Mouse (Mus musculus) v-Abl transformed pro-B cells (cell line): ENCODE results near the gene Cped1.

Experiments
- in situ Hi-C, 2 experiments: fragments of 400-800 bp; cut with MboI; formaldehyde crosslinking; loops; one replicate each; pipeline ENCODE4 v1.15.1; 2025; ENCODE audit not compliant: unreplicated experiment in 2 of 2

Gene Cped1

DNA sequence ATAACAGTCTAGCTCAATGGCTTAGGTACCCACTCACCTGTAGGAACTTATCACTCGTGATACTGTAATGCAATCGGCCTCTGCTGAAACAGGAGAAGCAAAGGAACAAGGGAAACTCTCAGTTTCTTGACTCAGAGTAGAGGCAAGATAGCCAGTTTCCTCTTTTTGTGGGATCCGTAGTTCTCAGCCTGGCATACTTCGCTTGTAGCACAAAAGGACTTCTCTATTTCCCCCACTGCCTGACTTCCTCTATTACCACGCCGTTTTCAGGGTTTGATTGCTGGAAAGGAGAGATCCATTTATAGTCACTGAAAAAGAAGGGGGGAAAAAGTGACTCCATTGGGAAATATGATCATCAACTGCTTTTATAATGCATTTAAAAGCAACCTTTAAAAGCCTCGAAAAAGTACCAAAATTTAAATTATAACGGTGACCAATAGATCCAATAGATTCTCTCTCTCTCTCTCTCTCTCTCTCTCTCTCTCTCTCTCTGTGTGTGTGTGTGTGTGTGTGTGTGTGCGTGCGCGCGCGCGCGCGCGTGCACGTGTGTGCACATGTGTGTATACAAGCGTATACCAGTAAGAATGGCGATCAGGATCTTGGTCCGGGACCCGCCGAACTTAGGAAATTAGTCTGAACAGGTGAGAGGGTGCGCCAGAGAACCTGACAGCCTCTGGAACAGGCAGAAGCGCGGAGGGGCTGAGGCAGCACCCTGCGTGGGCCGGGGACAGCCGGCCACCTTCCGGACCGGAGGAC is 139.0 kb downstream of the Cped1 start:
- in situ Hi-C loops = loop anchor here (5.0 to 25.0 kb wide), 5 partner anchors 198 to 1333 kb away; partner anchors contain the start of gene Aass (in 1 of the 2)

DNA sequence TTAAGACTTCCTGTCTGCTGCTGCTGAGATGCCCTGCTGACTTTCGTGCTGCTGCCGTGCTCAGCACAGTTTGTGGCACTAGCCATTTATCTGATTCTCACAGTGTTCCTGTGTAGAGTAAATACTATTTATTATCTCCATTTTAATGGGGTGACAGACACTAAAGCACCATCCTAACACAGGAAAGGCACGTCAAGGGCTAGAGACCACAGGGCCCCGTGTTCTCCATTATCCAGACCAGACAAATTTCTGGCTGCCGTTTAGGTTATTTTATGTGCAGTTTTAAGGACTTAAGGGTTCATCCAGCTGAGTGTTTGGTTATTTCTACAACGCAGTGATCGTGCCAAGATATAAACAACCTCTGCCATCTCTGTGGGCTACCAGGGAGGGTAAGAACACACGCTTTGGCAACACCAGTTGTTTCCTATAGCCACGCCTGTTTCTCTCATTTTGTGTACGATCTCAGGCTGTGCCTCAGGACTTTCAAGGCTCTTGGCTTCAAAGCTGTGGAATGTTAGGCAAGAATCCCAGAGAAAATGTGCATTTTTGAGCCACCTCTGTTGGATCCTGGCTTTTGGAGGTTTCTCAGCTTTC is 149.4 kb downstream of the Cped1 start:
- in situ Hi-C loops = no loop called here

DNA sequence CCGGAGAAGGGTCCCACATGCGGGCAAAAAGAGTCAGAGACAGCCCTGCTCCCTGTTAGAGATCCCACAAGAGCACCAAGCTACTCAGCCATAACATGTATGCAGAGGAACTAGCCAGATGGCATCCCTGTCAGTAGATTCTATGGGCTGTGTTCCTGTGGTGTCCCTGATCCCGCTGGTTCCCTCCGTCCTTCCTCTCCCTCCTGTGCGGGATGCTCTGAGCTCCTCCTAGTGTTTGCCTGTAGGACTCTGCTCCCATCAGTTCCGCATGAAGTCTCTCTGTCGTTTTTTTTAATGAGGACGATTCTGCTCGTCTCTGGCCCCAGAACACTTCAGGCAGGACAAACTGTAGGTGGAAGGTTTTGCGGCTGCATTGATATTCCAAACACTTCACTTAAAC is 151.1 kb downstream of the Cped1 start:
- in situ Hi-C loops = no loop called here

DNA sequence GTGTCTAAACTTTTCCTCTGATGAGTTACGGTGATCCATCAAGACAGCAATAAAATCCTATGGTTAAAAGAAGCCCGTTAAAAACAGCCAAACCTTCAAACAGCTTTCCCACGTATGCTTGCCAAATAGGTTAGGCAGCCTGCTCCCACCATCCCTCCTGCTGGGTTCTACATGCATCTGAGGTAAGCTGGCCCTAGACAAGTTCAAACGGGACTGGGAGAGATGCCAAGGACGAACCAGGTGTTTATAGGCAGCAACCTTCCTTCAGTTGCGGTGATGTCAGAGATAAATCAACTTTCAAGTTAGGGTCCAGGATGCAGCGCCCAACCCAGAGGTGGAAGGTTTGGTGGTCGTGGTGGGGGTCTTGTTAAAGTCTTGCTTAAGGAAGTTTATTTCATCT is 155.1 kb downstream of the Cped1 start:
- in situ Hi-C loops = no loop called here

DNA sequence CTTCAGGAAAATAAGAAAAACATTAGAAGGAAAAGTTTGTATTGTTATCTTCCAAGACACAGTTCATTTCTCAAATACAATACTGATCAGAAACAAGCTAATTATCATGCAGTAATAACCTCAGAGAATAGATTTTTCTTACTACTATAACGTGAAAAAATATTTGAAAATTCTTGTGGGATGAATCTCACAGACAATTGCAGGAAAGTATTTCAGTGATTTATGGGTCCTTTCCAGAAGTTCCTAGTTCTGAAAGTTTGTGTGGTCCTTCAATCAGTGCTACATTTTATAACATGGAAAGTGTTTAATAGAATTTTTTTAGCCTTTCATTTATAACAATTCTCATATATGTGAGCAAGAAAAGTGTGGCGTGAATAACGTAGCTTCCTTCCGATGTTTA is 161.5 kb downstream of the Cped1 start:
- in situ Hi-C loops = no loop called here

DNA sequence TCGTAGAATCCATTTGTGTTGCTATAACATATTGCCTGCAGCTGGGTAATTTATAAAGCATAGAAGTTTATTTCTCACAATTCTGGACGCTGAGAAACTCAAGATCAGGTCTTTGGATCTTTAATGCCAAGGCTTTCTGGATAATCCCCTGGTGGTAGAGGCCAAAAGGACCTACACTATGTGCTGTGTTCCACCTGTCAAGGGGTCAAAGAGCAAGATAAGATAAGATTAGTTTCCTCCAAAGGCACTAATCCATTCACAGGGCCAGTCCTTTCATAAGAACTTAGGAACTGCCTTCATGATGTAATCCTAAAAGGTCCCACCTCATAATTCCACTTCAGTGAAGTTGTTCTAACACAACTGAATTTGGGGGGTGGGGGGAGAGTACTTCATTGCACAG is 162.8 kb downstream of the Cped1 start:
- in situ Hi-C loops = no loop called here

DNA sequence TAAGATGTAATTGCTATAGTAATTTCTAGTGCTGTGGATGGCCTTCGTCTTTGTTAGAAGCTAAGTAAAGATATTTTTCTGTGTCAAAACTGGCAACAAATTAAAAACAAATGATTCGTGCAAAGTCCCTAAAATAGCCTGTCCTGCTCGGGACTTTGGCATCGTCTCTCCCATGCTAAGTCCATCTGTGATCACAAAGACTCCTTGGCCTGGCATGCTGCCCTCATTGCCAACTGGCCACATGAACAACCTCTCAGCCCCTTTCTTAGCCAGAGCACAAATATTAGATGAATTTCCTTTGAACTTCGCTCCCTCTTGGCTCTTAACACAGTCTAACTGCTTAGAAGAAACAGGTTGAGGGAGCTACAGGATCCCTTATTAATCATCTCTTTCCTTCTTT is 171.7 kb downstream of the Cped1 start:
- in situ Hi-C loops = no loop called here

DNA sequence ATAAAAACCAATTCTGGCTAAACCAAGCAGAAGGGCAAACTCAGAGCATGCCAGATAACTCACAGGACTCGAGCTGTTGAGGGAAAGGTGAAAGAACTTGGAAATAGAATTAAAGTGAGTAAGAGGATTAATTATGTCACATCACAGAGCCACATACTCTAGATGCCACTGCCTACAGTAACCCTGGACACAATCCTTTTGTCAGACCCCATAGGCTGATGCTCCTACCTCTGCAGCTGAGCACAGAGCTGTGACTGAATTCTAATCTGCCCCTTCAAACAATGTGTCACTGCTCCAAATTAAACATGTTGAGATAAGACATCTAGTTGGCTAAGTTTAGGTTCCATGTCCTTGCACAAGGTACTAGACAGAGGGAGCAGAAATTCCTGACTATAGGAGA is 176.2 kb downstream of the Cped1 start:
- in situ Hi-C loops = no loop called here

DNA sequence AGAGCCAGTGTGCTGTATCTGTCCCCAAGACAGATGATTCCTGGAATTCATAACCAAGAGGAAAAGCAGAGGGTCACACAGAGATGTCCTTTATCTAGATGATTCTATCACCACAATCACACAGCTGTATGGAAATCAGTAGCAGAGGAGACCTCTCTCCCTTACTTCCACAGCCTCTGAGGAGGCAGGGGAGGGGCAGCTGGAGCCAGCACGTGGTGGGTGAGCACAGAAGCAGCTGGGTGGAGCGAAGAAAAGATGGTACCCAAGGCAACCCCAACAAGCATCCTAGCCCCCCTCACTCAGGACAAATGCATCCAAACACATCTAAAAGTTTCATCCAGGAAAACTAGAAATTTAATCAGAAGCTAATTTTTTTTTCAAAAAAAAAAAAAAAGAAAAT is 182.7 kb downstream of the Cped1 start:
- in situ Hi-C loops = no loop called here

DNA sequence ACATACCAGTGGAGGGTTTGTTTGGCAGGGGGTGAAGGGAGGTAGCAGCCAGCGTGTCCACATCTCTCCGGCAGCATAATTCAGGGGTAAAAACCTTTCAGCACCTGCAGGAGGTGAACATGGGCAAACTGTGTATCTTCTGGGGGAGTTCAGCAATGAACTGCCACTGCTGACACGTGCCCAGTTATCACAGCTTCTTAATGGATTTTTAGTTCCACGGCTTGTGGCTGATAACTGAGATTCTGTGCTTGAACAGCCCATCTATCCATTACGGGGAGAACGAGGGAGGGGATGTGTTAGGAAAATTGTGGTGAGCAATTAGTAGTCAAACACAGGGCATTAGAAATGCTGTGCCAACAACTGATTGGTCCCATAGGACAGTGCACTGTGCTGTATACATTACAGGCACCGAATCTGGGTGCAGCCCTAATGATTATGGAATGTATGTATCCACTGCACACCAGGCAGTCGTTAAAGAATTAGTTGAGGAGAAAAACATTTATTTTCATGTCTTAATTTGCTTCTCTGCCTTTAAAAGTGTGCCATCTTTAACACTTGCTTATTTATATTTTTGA is 193.1 kb downstream of the Cped1 start:
- in situ Hi-C loops = no loop called here

DNA sequence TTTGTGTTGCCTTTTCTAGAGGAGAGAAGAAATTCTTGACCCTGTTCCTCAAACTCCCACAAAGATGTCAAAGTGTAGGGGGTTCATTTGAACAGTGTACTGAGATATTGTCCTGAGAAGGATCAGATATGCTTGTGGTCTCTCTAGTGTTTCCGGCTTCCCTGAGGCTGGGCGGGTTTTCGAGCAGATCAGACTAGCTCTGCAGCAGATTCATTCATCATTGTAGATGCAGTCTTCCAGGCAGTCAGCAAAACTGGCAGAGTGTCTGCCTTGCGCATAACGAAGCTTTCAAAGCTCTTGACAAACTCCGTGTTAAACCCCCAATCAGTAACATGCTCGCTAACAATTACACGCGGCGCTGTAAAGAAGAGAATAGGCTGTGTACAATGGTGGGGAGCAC is 194.6 kb downstream of the Cped1 start:
- in situ Hi-C loops = no loop called here

DNA sequence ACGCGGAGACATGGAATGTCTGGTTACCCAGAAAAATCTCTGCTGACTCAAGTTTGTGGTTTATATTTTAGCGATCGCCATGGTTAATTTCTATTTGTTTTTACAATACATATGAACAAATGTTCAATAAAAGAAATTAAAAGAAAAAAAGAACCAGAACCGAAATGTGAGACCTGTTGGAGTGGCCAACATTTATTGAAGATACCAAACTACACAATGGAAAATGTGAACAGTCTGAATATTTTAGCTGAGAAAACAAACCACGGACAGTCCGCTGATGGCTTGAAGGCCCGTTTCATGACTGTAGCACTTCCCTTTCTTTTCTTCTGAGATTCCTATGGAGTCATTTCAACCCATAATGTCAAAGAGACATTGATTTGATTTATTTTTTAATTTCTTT is 201.3 kb downstream of the Cped1 start:
- in situ Hi-C loops = no loop called here

DNA sequence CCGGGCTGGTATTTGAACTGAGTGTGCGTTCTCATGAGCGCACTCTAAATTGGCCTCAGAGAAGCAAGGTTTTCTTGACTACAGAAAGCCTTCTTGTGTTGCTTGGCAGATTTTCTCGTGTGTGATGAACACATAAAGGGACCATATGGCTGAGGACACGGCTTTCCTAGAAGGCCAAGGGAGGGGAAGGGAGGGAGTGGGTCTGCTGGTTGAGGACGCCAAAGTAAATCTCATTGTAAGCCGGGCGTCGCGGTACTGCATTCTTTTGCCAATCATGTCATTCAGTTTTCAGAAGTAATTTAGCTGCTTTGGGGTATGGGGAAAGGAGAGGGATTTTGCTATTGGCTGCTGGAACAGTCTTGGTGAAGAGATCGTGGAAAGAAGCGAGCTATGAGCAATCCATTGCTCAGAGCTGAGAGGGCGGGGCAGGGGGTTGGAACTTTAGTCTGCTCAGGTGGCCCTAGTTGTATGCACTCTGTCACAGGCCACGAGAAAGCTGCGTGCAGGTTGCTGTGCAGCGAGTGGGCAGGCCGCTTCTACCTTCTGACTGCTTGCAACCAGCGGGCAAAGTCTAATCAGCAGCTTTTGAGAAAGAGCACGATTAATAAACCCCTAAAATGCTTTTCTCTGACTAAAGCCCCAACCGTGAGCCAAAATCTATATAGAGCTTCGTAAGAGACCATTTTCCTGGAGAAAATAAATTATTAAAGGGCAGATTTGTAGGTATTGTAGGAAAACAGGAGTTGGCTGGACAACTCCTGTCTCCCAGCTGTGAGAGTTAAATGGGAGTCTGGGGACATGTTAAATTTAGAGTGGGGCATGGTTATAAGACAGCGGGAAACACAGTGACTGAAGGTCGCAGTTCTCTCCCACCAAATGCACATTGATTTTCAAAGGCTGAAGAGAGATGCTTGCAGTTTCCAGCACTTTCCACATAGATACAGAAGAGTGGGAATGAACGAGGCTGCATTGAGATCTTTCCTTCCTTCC is 203.9 kb downstream of the Cped1 start:
- in situ Hi-C loops = no loop called here

DNA sequence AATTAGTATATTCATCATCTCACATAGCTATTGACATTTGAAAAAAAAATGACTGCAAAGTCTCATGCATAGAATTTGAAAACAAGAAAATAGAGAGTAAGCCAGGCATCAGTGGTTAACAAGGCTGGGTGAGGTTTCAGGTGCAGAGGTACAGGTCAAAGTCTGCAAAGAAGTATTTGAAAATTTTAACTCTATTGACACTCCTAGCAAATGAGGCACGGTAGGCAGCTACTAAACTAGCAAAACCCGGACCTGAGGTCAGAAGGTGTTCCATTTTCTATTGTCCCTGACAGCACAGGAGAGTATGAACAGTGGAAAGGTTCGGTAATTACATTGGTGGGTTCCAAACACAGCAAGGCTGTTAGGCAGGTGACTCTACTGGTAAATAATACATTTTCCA is 212.9 kb downstream of the Cped1 start:
- in situ Hi-C loops = no loop called here

DNA sequence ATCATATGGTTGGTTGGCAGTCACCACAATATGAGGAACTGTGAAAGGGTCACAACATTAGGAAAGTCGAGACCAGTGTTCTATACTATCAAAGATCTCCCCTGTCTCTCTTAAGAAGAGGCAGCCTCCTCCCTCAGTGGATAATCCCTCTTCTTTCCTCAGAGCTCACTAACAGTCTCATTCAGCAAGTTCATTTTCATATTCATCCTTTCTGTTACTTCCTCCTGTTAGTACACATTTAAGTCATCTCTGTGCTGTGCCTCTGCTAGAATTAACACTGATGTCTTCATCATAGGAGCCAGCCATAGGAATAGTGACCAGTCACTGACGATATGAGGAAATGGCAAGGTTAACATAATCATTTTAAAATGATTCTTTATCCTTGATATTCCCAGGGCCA is 213.8 kb downstream of the Cped1 start:
- in situ Hi-C loops = no loop called here

DNA sequence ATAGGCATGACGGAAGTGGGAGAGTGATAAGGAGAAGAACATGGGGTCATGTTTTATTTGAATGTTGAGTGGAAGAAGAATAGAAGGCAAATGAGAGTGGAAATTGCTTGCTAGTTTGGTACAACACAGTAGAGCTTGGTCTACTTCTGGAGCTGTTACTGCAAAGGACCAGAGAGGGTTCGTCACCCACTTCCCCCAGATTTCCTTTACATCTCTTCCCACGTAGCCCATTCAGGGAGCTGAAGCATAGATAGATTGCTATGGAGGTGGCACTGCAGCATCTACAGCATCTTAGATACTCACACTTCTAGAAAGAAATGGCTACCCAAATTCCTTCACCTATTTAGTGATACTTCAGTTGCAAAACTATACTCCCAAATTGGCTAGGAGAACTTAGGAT is 214.4 kb downstream of the Cped1 start:
- in situ Hi-C loops = no loop called here

DNA sequence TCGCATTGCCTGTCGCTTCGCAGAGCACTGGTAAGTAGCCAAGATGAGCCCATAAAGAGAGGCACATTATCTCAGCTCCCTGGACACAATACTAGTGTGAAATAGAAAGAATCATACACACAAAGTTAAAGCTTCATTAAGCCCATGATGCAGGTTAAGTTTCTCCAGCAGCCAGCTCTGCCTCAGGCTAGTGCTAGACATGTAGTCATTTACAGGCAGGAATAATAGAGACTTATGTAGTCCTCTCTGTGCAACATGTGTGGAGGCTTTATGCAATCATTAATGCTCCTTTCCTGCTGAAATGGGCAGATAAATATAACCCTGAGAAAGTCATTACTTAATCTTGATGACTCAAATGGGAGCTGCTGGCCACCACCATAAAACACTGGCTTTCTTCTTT is 216.2 kb downstream of the Cped1 start:
- in situ Hi-C loops = no loop called here

DNA sequence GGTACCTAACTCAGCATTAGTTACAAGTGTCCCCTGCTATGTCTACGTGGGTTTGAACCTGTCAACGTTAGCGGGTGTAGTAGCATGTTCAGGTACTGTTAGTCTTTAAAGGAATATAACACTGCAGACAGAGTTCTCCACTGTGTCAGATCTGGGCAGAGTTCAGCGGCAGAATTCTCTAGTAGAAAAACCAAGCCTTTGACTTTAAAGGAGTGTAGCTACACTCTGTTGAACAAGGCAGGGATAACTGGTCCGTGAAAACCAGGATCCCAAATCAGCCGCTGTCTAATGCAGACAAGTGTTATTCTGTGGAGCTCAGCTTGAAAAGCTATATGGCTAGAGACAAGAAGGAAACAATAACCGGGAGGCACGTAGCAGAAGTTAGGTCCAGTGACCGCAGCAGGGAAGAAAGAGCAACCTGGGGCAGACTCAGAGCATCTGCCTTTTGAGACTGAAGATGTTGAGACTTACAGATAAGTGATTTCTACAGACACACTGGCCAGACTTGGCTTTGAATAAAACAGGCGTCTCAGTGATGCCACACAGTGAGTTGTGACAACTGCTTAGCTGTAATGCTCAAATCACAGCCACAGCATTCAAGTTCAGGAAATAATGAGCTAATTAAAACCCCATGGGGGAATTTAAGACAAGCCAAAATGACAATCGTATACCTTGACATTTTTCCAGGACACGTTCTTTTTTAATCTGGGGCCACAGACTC is 219.5 kb downstream of the Cped1 start:
- in situ Hi-C loops = no loop called here

DNA sequence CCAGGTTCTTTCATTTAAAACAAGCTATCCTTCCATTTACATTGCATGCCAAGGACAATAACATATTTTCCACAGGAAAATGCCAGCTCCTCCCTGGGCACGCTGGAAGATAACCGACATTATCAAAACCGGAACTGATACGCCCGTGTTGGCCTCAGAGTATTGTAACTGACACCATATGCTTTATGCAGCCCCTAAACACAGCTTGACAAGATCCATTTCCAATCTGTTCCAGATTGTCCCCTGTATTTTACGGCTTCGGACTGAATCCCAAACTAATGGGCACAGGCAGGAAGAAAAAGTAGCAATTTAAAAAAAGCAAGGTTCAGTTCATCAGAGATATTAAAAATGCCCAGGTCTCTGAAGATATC is 220.0 kb downstream of the Cped1 start:
- in situ Hi-C loops = no loop called here

DNA sequence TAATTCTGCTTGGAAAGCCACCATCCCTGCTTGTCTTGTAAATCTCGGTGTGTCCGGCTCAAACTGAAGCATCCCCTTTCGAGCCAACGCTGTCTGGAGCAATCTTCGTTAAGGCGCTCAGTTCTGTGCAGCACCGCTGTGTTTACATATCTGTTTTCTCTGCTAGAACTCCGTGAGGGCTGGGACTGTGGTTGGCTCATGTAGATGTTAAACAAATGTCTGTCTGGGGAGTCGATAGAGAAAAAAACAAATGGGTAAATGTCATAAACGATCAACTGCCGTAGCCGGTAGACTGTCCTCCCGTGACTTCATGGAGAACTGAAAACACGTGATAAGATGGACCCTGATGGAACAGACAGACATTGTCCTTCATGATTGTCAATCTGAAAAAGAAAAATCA is 220.5 kb downstream of the Cped1 start:
- in situ Hi-C loops = no loop called here
